Mouse (Mus musculus) hindbrain, embryonic 14.5 days (tissue): ENCODE data around the gene Uhrf1bp1. TPM values are rescaled to one million over a fixed set of nuclear protein-coding genes. Genes with fewer than 3 reads are reported as not detected.

ENCODE experiments used
- ATAC-seq: fragments of 200-750 bp; cut with Nextera tagmentation; 2 replicates; pipeline ENCODE4 v1.8.0; 2017; ENCODE audit warnings: moderate number of reproducible peaks, mild to moderate bottlenecking, moderate TSS enrichment, moderate library complexity; ENCODE audit not compliant: low FRiP score
- DNase-seq: peaks from one replicate; pipeline ENCODE4 v3.0.0-alpha.2; 2015; ENCODE audit warnings: low spot score
- H3K27ac ChIP-seq: fragments of 300-500 bp; sonication (generic); 2 replicates; pipeline ENCODE4 v1.5.1; 2014; ENCODE audit warnings: mild to moderate bottlenecking, moderate library complexity
- H3K27me3 ChIP-seq: fragments of 300-500 bp; sonication (generic); 2 replicates; pipeline ENCODE4 v1.6.1; 2014; ENCODE audit warnings: mild to moderate bottlenecking, low read length, mixed read lengths; ENCODE audit not compliant: control insufficient read depth, insufficient read depth
- H3K36me3 ChIP-seq: fragments of 300-500 bp; sonication (generic); replicated peaks from 2 replicates; pipeline ENCODE4 v1.6.1; 2014; ENCODE audit not compliant: control insufficient read depth, insufficient read depth
- H3K4me1 ChIP-seq: fragments of 300-500 bp; sonication (generic); replicated peaks from 2 replicates; pipeline ENCODE4 v1.6.1; 2014; ENCODE audit warnings: antibody characterized with exemption, low read length, mixed read lengths; ENCODE audit not compliant: control insufficient read depth, insufficient read depth
- H3K4me2 ChIP-seq: fragments of 300-500 bp; sonication (generic); replicated peaks from 2 replicates; pipeline ENCODE4 v1.6.1; 2014; ENCODE audit warnings: mild to moderate bottlenecking, moderate library complexity
- H3K4me3 ChIP-seq: fragments of 300-500 bp; sonication (generic); replicated peaks from 2 replicates; pipeline ENCODE4 v1.5.1; 2014; ENCODE audit warnings: mild to moderate bottlenecking, low read length
- H3K9ac ChIP-seq: fragments of 300-500 bp; sonication (generic); 2 replicates; pipeline ENCODE4 v1.6.1; 2014
- H3K9me3 ChIP-seq: fragments of 300-500 bp; sonication (generic); 2 replicates; pipeline ENCODE4 v1.6.1; 2016; ENCODE audit warnings: low read length; ENCODE audit not compliant: control insufficient read depth
- WGBS: fragments of 180-500 bp; shearing (Covaris S2); extraction: QIAGEN DNeasy Blood & Tissue Kit; methylation state at CpG from one replicate; pipeline ENCODE4 v1.1.7; 2014; 5-methylcytosine and 5-hydroxymethylcytosine counted together
- polyA plus RNA-seq: library from polyadenylated mRNA; unstranded; fragments of >200 nt; fragmentation: Nextera tagmentation; extraction: Ambion mirVana; gene quantifications from 2 replicates; pipeline ENCODE4 v1.2.1, GENCODE M21; 2014

The Uhrf1bp1 gene
- polyA plus RNA-seq, 1 experiment from 2014 or later: 8.2 TPM

DNA sequence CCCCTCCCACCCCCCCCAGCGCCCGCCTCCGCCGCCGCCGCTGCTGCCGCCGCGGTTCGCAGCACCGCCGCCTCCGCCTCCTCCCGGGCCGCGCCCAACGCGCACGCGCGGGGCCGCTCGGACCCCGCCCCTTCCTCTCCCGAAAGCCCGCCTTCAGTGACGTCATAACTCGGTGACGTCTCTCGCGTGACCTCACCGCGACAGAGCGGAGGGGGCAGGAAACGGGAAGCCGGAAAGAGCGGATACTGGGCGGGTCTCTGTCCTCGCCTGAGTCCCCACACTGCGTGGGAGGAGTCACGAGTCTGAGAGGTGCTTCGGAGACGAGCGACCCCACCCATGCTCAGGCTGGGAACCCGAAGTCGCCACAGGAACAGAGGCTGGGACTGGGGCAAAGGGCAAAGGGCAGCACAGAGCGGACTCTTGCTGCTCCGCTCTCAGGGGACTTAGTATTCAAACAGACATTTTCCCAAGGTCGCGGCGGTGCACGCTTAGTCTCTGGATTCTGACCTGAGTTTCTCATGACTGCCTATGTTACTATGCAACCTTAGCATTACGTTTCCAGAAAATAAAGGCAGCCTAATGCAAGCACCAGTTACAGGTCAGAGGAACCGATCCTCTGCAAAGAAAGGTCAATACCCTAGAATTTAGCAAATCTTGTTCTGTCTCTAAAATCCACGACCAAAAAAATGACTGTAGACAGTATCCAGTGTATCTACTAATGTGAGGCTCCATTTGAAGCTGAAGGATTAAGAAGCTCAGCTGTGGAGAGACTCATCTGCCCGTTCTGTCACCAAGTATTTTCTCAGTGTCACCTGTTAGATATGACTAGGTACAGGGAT, 35.5 kb upstream of the Uhrf1bp1 start, which contains the start of gene D17Wsu92e:
Gene D17Wsu92e (minus strand): TSS at position 81 of the 839 bp plus-strand sequence.
- Histone ChIP-seq H3K4me1 (peaks cover 24% of the 10 kb centered on the region), H3K9ac (peak within 1 kb of the TSS; percentile 88), H3K9me3 (no peaks in the 10 kb centered on the region), H3K4me2 (peak within 1 kb of the TSS; percentile 87), H3K27me3 (no peaks in the 10 kb centered on the region), H3K27ac (peak within 1 kb of the TSS; percentile 87), H3K36me3 (no peaks in the 10 kb centered on the region), H3K4me3 (peak within 1 kb of the TSS; percentile 91)
- WGBS: 2% methylated on average over 35 of the region's 56 CpGs
- DNase-seq: peak; percentile 100
- ATAC-seq: peak; percentile 96

DNA sequence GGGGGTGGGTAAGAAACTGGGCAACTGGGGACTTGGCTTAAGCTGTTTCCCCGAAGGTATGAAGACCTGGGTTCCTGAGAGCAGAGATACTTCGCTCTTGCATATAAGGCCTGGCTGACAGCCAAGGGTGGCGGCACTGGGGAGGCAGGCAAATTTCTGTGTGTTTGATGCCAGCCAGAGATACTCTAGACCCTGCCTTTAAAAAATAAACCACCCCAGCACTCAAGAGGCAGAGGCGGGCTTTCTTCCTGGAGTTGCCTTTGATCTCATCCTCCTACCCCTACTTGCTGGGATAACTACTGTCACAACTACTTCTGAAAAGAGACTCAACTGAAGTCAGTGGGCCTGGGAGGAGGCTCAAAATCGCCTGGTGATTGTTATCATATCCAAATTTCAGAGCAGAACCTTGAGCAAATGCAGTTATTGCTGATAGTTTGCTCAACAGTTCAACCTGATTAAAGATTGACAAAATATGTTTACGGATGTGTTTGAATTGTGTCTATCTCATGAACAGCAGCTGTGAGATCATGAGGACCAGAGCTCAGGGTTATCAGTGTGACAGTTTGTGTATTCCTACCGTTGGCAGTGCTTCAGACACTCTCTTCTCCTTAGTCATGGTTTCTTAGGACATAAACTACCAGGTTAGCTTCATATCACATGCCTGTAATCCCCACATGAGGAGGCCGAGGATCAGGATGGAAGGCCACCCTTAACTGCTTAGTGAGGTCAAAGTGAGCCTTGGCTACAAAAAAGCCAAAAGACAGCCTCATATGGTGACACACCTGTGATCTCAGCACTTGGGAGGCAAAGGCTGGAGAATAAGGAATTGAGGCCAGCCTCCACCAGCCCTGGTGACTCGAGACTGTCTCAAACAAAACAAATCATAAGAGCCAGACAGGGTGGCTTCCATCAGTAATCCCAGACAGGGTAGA, 34.6 kb upstream of the Uhrf1bp1 start:
- ATAC-seq (no peak), DNase-seq (no peak)
- Histone ChIP-seq H3K9me3 (no peaks in the 10 kb centered on the region), H3K4me3 (peak overlapping the region; percentile 91), H3K27ac (peak overlapping the region; percentile 87), H3K9ac (peak overlapping the region; percentile 77; the same call in 1 of the 2 replicates), H3K27me3 (no peaks in the 10 kb centered on the region), H3K4me1 (peaks cover 24% of the 10 kb centered on the region), H3K36me3 (no peaks in the 10 kb centered on the region), H3K4me2 (peak overlapping the region; percentile 60)
- WGBS: 67% methylated on average over 9 of the region's 9 CpGs

GRCm38 (mm10) chr17:27823142-27823905, 32.9 kb upstream of the Uhrf1bp1 start:
- ATAC-seq (no peak), DNase-seq (no peak)
- Histone ChIP-seq H3K4me2 (no peak overlapping the region), H3K9ac (no peak overlapping the region), H3K4me3 (no peak overlapping the region), H3K9me3 (no peaks in the 10 kb centered on the region), H3K27me3 (no peaks in the 10 kb centered on the region), H3K4me1 (peaks cover 18% of the 10 kb centered on the region), H3K36me3 (no peaks in the 10 kb centered on the region), H3K27ac (no peak overlapping the region)
- 79% methylated on average over 9 of the region's 9 CpGs for WGBS

DNA sequence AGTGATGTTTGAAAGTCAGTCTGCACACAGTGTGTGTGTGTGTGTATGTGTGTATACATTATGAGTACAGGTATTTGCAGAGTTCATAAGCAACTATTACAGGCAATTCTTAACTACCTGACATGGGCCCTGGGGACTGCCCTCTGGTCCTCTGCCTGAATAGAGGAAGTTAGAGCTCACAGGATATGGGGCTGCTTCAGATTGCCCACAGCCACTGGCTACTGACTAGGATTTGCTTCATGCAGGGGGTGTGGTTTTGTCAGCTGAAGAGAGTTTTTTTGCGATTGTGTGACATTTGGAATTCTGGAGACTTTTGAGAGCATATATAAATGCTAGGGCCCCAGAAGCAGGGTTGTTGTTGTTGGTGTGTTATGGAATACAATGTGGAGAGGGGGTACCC, 31.3 kb upstream of the Uhrf1bp1 start:
- Histone ChIP-seq H3K9ac (no peak overlapping the region), H3K4me2 (no peak overlapping the region), H3K27me3 (no peaks in the 10 kb centered on the region), H3K4me3 (no peak overlapping the region), H3K9me3 (no peaks in the 10 kb centered on the region), H3K4me1 (peaks cover 5% of the 10 kb centered on the region; the same call in 1 of the 2 replicates), H3K36me3 (no peaks in the 10 kb centered on the region), H3K27ac (no peak overlapping the region)
- WGBS: 83% methylated on average over 1 of the region's 1 CpGs
- no peak for ATAC-seq
- DNase-seq: no peak

DNA sequence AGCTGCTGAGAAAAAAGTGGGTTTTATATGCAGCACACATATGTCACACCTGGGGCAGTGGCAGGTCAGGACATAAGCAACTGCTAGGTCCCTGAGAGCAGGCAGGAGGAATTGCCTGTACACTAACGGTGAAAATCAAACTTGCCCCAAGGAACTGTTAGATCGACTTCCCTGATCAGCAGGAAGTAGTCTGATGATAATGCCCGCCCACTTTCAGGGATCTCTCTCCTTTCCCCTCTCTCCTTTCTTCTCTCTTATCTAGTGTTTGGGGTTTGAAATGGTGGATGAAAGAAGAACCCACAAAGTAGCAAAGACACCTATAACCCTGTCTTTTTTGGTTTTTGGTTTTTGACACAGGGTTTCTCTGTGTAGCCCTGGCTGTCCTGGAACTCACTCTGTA, 30.7 kb upstream of the Uhrf1bp1 start:
- DNase-seq (no peak), ATAC-seq (no peak)
- Histone ChIP-seq H3K36me3 (no peaks in the 10 kb centered on the region), H3K4me3 (no peak overlapping the region), H3K9me3 (no peaks in the 10 kb centered on the region), H3K9ac (no peak overlapping the region), H3K4me2 (0 out of 2 replicates have a peak overlapping the region, but pooled peaks have one; percentile 49), H3K4me1 (peaks cover 5% of the 10 kb centered on the region; the same call in 1 of the 2 replicates), H3K27me3 (no peaks in the 10 kb centered on the region), H3K27ac (no peak overlapping the region)
- WGBS: 34% methylated on average over 3 of the region's 3 CpGs

GRCm38 (mm10) chr17:27825984-27826905, 30.0 kb upstream of the Uhrf1bp1 start:
- Histone ChIP-seq H3K36me3 (no peaks in the 10 kb centered on the region), H3K4me2 (peak overlapping the region; percentile 49), H3K9ac (no peak overlapping the region), H3K9me3 (no peaks in the 10 kb centered on the region), H3K4me3 (peak overlapping the region; percentile 18), H3K4me1 (peaks cover 2% of the 10 kb centered on the region; the same call in 1 of the 2 replicates), H3K27ac (peak overlapping the region; percentile 35; the same call in 1 of the 2 replicates), H3K27me3 (no peaks in the 10 kb centered on the region)
- 0 out of 2 replicates have a peak, but pooled peaks have one; percentile 48 for ATAC-seq
- WGBS: 6% methylated on average over 22 of the region's 22 CpGs
- no peak for DNase-seq

GRCm38 (mm10) chr17:27826908-27827383, 29.3 kb upstream of the Uhrf1bp1 start:
- peak overlapping the region; percentile 49 for H3K4me2 ChIP-seq
- no peak overlapping the region for H3K9ac ChIP-seq
- H3K36me3 ChIP-seq: no peaks in the 10 kb centered on the region
- no peaks in the 10 kb centered on the region for H3K9me3 ChIP-seq
- H3K27me3 ChIP-seq: no peaks in the 10 kb centered on the region
- H3K4me3 ChIP-seq: 0 out of 2 replicates have a peak overlapping the region, but pooled peaks have one; percentile 18
- no peak; the same call in 1 of the 2 replicates for ATAC-seq
- 1% methylated on average over 8 of the region's 9 CpGs for WGBS
- no peaks in the 10 kb centered on the region for H3K4me1 ChIP-seq
- DNase-seq: no peak
- H3K27ac ChIP-seq: no peak overlapping the region

- ATAC-seq (no peak), DNase-seq (no peak)
- Histone ChIP-seq H3K9ac (no peak overlapping the region), H3K4me1 (no peaks in the 10 kb centered on the region), H3K36me3 (no peaks in the 10 kb centered on the region), H3K9me3 (no peaks in the 10 kb centered on the region), H3K4me2 (peak overlapping the region; percentile 49), H3K27ac (no peak overlapping the region), H3K27me3 (no peaks in the 10 kb centered on the region), H3K4me3 (no peak overlapping the region)
- WGBS: 14% methylated on average over 6 of the region's 6 CpGs
Measured at GRCm38 (mm10) chr17:27827511-27827910, 28.7 kb upstream of the Uhrf1bp1 start.
